Mouse (Mus musculus): ENCODE measurements around the gene Gm42372. TPM values are rescaled to one million over a fixed set of nuclear protein-coding genes. Genes with fewer than 3 reads are reported as not detected.

The Gm42372 gene
- polyA plus RNA-seq, 1 experiment from 2014 or later, result 1.6 TPM

- peak; percentile 49 for ATAC-seq (ENCODE audit: low FRiP score)
These were observed 2.5 kb upstream of the Gm42372 start for GRCm38 (mm10) chr7:16980348-16980747.

DNA sequence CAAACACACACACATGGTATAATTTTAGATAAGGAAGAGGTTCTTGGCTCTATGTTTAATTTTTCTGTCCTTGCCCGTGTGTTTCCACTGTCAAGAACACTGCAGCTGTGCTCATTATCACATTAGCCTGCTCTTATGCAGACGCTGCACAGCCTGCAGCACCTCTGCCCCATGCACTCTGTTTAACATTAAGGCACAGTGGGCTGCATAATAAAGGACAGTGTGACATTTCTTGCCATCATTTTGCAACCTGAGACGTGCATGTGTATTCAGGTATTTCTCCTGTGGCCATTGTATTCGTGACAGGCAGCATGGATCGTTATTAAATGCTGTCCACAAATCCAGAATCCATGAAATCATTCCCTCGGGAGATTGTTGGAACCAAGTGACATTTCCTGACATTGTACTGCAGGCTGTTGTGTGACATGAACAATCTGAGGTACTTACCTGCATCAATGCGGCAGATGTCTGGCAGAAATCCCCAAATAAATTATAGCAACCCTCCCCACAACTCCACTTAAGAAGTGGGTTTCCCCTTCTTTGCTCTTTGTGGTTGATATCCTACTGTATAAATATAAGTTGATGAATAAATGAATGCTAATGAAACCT, 4.8 kb downstream of the Gm42372 start:
- H3K36me3 ChIP-seq (ENCODE audit: control insufficient read depth, insufficient read depth, low read length), result no peaks in the 10 kb centered on the region
- H3K27ac ChIP-seq (ENCODE audit: low read depth, low read length), result peak overlapping the region; percentile 52
- H3K27me3 ChIP-seq (ENCODE audit: control insufficient read depth, insufficient read depth, low read length), result no peaks in the 10 kb centered on the region
- peaks cover 29% of the 10 kb centered on the region for H3K4me1 ChIP-seq (ENCODE audit: control insufficient read depth, insufficient read depth, low read length)
- WGBS, result 75% methylated on average over 7 of the region's 7 CpGs
- DNase-seq (ENCODE audit: low spot score, missing footprints), result no peak
- no peak overlapping the region for H3K4me3 ChIP-seq (ENCODE audit: low read depth, low read length)
- H3K9ac ChIP-seq (ENCODE audit: low read length), result no peak overlapping the region
- no peak for ATAC-seq (ENCODE audit: low FRiP score)
- H3K9me3 ChIP-seq (ENCODE audit: control insufficient read depth, low read length), result no peaks in the 10 kb centered on the region
- H3K4me2 ChIP-seq, result no peak overlapping the region

More at GRCm38 (mm10) chr7:16980348-16980747, 2.5 kb upstream of the Gm42372 start:
- peaks cover 20% of the 10 kb centered on the region for H3K4me1 ChIP-seq (ENCODE audit: control insufficient read depth, insufficient read depth, low read length)
- H3K4me3 ChIP-seq (ENCODE audit: low read depth, low read length), result no peak overlapping the region
- H3K9ac ChIP-seq (ENCODE audit: low read length), result peak overlapping the region; percentile 37
- 19% methylated on average over 12 of the region's 12 CpGs for WGBS
- peak; percentile 91 for DNase-seq (ENCODE audit: low spot score, missing footprints)
- peak overlapping the region; percentile 7; the same call in 1 of the 2 replicates for H3K27ac ChIP-seq (ENCODE audit: low read depth, low read length)
- peak overlapping the region; percentile 25; the same call in 1 of the 2 replicates for H3K4me2 ChIP-seq
- no peaks in the 10 kb centered on the region for H3K27me3 ChIP-seq (ENCODE audit: control insufficient read depth, insufficient read depth, low read length)
- H3K36me3 ChIP-seq (ENCODE audit: control insufficient read depth, insufficient read depth, low read length), result no peaks in the 10 kb centered on the region
- no peaks in the 10 kb centered on the region for H3K9me3 ChIP-seq (ENCODE audit: control insufficient read depth, low read length)

DNA sequence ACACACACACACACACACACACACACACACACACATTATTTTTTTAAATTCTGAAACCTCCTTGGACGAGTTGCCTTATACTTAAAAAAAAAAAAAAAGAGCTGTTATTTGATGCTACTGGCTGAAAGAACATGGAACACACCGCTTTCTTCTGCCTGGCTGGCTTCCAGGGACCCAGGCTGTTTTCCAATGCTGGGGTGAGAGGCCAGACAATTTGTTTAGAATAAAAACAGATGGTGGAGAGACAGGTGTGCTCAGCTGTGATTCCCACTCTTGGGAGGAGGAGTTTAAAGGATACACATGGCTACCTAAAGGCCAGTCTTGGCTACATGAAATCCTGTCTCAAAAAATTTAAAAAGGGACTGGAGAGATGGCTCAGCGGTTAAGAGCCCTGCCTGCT, 5.5 kb downstream of the Gm42372 start:
- Histone ChIP-seq H3K27me3 (ENCODE audit: control insufficient read depth, insufficient read depth, low read length) (no peaks in the 10 kb centered on the region), H3K36me3 (ENCODE audit: control insufficient read depth, insufficient read depth, low read length) (no peaks in the 10 kb centered on the region), H3K9ac (ENCODE audit: low read length) (no peak overlapping the region), H3K9me3 (ENCODE audit: control insufficient read depth, low read length) (no peaks in the 10 kb centered on the region), H3K4me1 (ENCODE audit: control insufficient read depth, insufficient read depth, low read length) (peaks cover 22% of the 10 kb centered on the region), H3K4me3 (ENCODE audit: low read depth, low read length) (no peak overlapping the region), H3K4me2 (no peak overlapping the region), H3K27ac (ENCODE audit: low read depth, low read length) (peak overlapping the region; percentile 25; the same call in 1 of the 2 replicates)
- 74% methylated on average over 3 of the region's 3 CpGs for WGBS
- no peak for ATAC-seq (ENCODE audit: low FRiP score)
- no peak for DNase-seq (ENCODE audit: low spot score, missing footprints)

DNA sequence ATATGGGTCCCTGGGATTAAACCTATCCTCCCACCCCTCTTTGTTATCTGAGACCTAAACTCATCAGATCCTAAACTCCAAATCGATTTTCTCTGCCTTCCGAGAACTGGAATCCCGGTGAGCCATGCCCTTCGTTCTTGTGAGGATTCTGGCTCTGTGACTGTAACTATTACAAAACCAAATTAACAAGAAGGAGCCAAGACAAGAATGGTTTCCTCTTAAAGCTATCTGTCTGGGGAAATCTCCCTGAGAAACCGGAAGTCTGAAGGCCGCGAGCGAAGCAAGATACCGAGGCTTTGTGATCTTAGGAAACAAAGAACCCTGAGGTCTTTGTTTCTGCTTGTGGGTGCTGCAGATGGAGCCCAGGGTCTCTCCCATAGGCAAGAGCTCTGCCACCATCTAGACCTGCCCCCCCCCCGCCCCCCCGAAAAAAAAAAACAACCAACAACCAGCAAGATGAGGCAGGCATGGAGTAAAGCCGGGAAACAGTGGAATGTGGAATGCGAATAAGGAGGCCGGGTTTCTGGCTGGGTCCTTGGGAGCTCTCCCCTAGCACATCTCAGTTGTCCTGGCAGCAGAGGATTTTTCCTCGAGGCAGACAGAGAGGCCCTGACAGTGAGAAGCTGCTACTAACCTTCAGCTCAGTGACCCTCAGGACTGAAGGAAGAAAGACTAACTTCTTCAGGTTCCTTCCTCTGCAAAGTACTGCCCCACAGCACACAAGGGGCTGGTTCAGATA, 7.3 kb downstream of the Gm42372 start:
- no peak overlapping the region for H3K4me3 ChIP-seq (ENCODE audit: low read depth, low read length)
- ATAC-seq (ENCODE audit: low FRiP score) (no peak), DNase-seq (ENCODE audit: low spot score, missing footprints) (peak; percentile 88)
- H3K27ac ChIP-seq (ENCODE audit: low read depth, low read length), result peak overlapping the region; percentile 58
- peak overlapping the region; percentile 16; the same call in 1 of the 2 replicates for H3K4me2 ChIP-seq
- no peaks in the 10 kb centered on the region for H3K27me3 ChIP-seq (ENCODE audit: control insufficient read depth, insufficient read depth, low read length)
- H3K9ac ChIP-seq (ENCODE audit: low read length), result no peak overlapping the region
- WGBS, result 28% methylated on average over 15 of the region's 15 CpGs
- H3K36me3 ChIP-seq (ENCODE audit: control insufficient read depth, insufficient read depth, low read length), result no peaks in the 10 kb centered on the region
- no peaks in the 10 kb centered on the region for H3K9me3 ChIP-seq (ENCODE audit: control insufficient read depth, low read length)
- peaks cover 32% of the 10 kb centered on the region for H3K4me1 ChIP-seq (ENCODE audit: control insufficient read depth, insufficient read depth, low read length)

- Histone ChIP-seq H3K36me3 (ENCODE audit: control insufficient read depth, insufficient read depth, low read length) (no peaks in the 10 kb centered on the region), H3K4me2 (peak overlapping the region; percentile 12; the same call in 1 of the 2 replicates), H3K27me3 (ENCODE audit: control insufficient read depth, insufficient read depth, low read length) (no peaks in the 10 kb centered on the region), H3K27ac (ENCODE audit: low read depth, low read length) (peak overlapping the region; percentile 68), H3K4me1 (ENCODE audit: control insufficient read depth, insufficient read depth, low read length) (peaks cover 39% of the 10 kb centered on the region), H3K9ac (ENCODE audit: low read length) (peak overlapping the region; percentile 7; the same call in 1 of the 2 replicates), H3K4me3 (ENCODE audit: low read depth, low read length) (no peak overlapping the region), H3K9me3 (ENCODE audit: control insufficient read depth, low read length) (no peaks in the 10 kb centered on the region)
- ATAC-seq (ENCODE audit: low FRiP score), result peak; percentile 79
- 58% methylated on average over 18 of the region's 18 CpGs for WGBS
- peak; percentile 97 for DNase-seq (ENCODE audit: low spot score, missing footprints)
These were observed 9.0 kb downstream of the Gm42372 start for GRCm38 (mm10) chr7:16991681-16992450.

DNA sequence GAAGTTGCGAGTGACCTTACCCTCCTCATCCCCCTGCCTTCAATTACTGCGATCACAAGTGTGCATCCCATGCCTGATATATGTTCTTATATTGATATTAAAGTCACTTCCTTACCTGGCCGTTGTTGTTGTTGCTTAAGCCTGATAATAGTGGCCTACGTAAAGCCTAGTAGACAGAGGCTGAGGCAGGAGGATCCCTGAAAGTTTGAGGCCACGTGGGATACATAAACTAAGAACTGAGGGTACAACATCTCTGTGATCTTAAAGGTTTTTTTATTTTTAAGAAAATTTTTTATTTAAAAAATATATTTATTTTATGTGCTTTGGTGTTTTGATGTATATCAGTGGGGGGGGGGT, 9.5 kb downstream of the Gm42372 start, which contains the start of gene Ccdc8:
Ccdc8 (plus strand) TSS at position 258 of the 357 bp plus-strand sequence.
- Histone ChIP-seq H3K4me2 (peak within 1 kb of the TSS; percentile 73), H3K9me3 (ENCODE audit: control insufficient read depth, low read length) (no peaks in the 10 kb centered on the region), H3K27ac (ENCODE audit: low read depth, low read length) (peak within 1 kb of the TSS; percentile 68), H3K27me3 (ENCODE audit: control insufficient read depth, insufficient read depth, low read length) (no peaks in the 10 kb centered on the region), H3K4me3 (ENCODE audit: low read depth, low read length) (peak within 1 kb of the TSS; percentile 46; the same call in 1 of the 2 replicates), H3K4me1 (ENCODE audit: control insufficient read depth, insufficient read depth, low read length) (peaks cover 39% of the 10 kb centered on the region), H3K9ac (ENCODE audit: low read length) (peak within 1 kb of the TSS; percentile 82), H3K36me3 (ENCODE audit: control insufficient read depth, insufficient read depth, low read length) (no peaks in the 10 kb centered on the region; the same call in 1 of the 2 replicates)
- ATAC-seq (ENCODE audit: low FRiP score) (no peak), DNase-seq (ENCODE audit: low spot score, missing footprints) (no peak)
- 93% methylated on average over 5 of the region's 5 CpGs for WGBS

- peak overlapping the region; percentile 48; the same call in 1 of the 2 replicates for H3K27ac ChIP-seq (ENCODE audit: low read depth, low read length)
- H3K9ac ChIP-seq (ENCODE audit: low read length), result peak overlapping the region; percentile 82
- peaks cover 3% of the 10 kb centered on the region; the same call in 1 of the 2 replicates for H3K36me3 ChIP-seq (ENCODE audit: control insufficient read depth, insufficient read depth, low read length)
- no peaks in the 10 kb centered on the region for H3K9me3 ChIP-seq (ENCODE audit: control insufficient read depth, low read length)
- peak overlapping the region; percentile 73 for H3K4me2 ChIP-seq
- no peaks in the 10 kb centered on the region for H3K27me3 ChIP-seq (ENCODE audit: control insufficient read depth, insufficient read depth, low read length)
- 1% methylated on average over 27 of the region's 27 CpGs for WGBS
- peaks cover 39% of the 10 kb centered on the region for H3K4me1 ChIP-seq (ENCODE audit: control insufficient read depth, insufficient read depth, low read length)
- DNase-seq (ENCODE audit: low spot score, missing footprints), result peak; percentile 96
- peak; percentile 79 for ATAC-seq (ENCODE audit: low FRiP score)
- peak overlapping the region; percentile 46 for H3K4me3 ChIP-seq (ENCODE audit: low read depth, low read length)
These were observed 10.9 kb downstream of the Gm42372 start for GRCm38 (mm10) chr7:16993651-16994399.

- Histone ChIP-seq H3K4me3 (ENCODE audit: low read depth, low read length) (peak overlapping the region; percentile 46), H3K4me2 (peak overlapping the region; percentile 73), H3K9me3 (ENCODE audit: control insufficient read depth, low read length) (no peaks in the 10 kb centered on the region), H3K36me3 (ENCODE audit: control insufficient read depth, insufficient read depth, low read length) (peaks cover 5% of the 10 kb centered on the region; the same call in 1 of the 2 replicates), H3K9ac (ENCODE audit: low read length) (peak overlapping the region; percentile 82), H3K4me1 (ENCODE audit: control insufficient read depth, insufficient read depth, low read length) (peaks cover 39% of the 10 kb centered on the region), H3K27ac (ENCODE audit: low read depth, low read length) (no peak overlapping the region), H3K27me3 (ENCODE audit: control insufficient read depth, insufficient read depth, low read length) (no peaks in the 10 kb centered on the region)
- ATAC-seq (ENCODE audit: low FRiP score) (no peak), DNase-seq (ENCODE audit: low spot score, missing footprints) (no peak)
- 5% methylated on average over 20 of the region's 20 CpGs for WGBS
These were observed 11.5 kb downstream of the Gm42372 start for GRCm38 (mm10) chr7:16994400-16994799.
